11 mouse cellular contexts compared by ENCODE assay signal in the genomic region with DNA sequence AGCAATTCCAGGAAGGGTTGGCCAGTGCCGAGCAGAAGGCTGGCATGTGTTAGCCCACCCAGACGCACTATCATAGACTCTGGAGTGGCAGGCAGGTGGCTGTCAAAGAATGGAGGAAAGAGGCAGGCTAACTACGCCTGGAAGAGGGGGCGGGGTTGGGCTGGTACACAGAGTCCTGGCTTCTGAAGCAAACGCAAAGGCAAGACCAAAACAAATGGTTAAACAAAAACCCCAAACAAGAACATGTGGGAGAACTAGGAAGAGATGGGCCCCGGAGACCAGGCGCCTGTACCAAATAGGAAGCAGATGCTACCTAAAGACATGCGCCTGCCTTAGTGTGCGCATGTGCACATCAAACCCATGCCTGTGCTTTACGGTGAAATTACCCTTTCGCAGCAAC. TPM values are rescaled to one million over a fixed set of nuclear protein-coding genes. Genes with fewer than 3 reads are reported as not detected.
DNase-seq lines count a peak whose midpoint lies in the region; ATAC-seq and TF ChIP-seq lines count a peak whose summit lies in the region.
"Had no signal": no experiment of that assay in that cellular context is flagged by ENCODE, and none has a peak within 500 bp of the region (broad histone marks: within the 10 kb centered on the region; RNA-seq: fewer than 3 reads in every experiment).

No protein-coding gene starts in this region.

- ATAC-seq in heart, embryonic 16.5 days (replicated peaks; ENCODE audit: extremely low read depth, insufficient read depth, low FRiP score) = no peak
- peak; percentile 84 for ATAC-seq in forebrain, embryonic 16.5 days
- 0 out of 2 replicates have a peak, but pooled peaks have one; percentile 11 for ATAC-seq in megakaryocyte progenitor cell, adult 5-6 weeks (replicated peaks; ENCODE audit: poor library complexity)

- 74% methylated on average over 11 of the region's 11 CpGs for WGBS in heart, embryonic 16.5 days
- 74% methylated on average over 11 of the region's 11 CpGs for WGBS in heart, adult 2 months
- WGBS in embryonic facial prominence, embryonic 10.5 days = 36% methylated on average over 11 of the region's 11 CpGs
- 40% methylated on average over 11 of the region's 11 CpGs for WGBS in forebrain, embryonic 16.5 days

- no peak for TF ChIP-seq EP300 in heart, adult 2 months (IDR thresholded peaks at IDR 0.05; ENCODE audit: insufficient read depth, low read depth, low read length)

- H3K4me3 ChIP-seq in heart, embryonic 16.5 days (ENCODE audit: low read length) = no peak overlapping the region
- no peak overlapping the region for H3K4me3 ChIP-seq in heart, adult 2 months
- H3K4me3 ChIP-seq in embryonic facial prominence, embryonic 10.5 days = peak overlapping the region; percentile 64
- H3K4me3 ChIP-seq in forebrain, embryonic 16.5 days (replicated peaks; ENCODE audit: low read length) = peak overlapping the region; percentile 25

- no peaks in the 10 kb centered on the region for H3K27me3 ChIP-seq in heart, embryonic 16.5 days (ENCODE audit: control insufficient read depth, insufficient read depth, low read length)
- no peaks in the 10 kb centered on the region for H3K27me3 ChIP-seq in heart, adult 2 months (ENCODE audit: control insufficient read depth, insufficient read depth, low read length)
- H3K27me3 ChIP-seq in embryonic facial prominence, embryonic 10.5 days (replicated peaks; ENCODE audit: low read depth, poor library complexity, severe bottlenecking) = no peaks in the 10 kb centered on the region
- H3K27me3 ChIP-seq in forebrain, embryonic 16.5 days (replicated peaks; ENCODE audit: control insufficient read depth, insufficient read depth, low read length) = no peaks in the 10 kb centered on the region

- peak overlapping the region; percentile 60; the same call in 1 of the 2 replicates for H3K4me2 ChIP-seq in heart, embryonic 16.5 days (ENCODE audit: low read depth, low read length)
- H3K4me2 ChIP-seq in forebrain, embryonic 16.5 days (ENCODE audit: low read length) = peak overlapping the region; percentile 66

- H3K79me2 ChIP-seq in heart, adult 2 months (replicated peaks; ENCODE audit: control insufficient read depth, insufficient read depth, low read length) = no peaks in the 10 kb centered on the region

- TF ChIP-seq POLR2A in heart, adult 2 months (IDR thresholded peaks at IDR 0.05; ENCODE audit: insufficient read depth, low read depth, low read length) = no peak

- no peak for TF ChIP-seq CTCF in heart, adult 2 months (IDR thresholded peaks at IDR 0.05)

- no peaks in the 10 kb centered on the region for H3K36me3 ChIP-seq in heart, embryonic 16.5 days (ENCODE audit: control insufficient read depth, insufficient read depth)
- 0 out of 2 replicates have a peak, but pooled peaks cover 2% of the 10 kb centered on the region for H3K36me3 ChIP-seq in heart, adult 2 months (ENCODE audit: control insufficient read depth, insufficient read depth, low read length)
- H3K36me3 ChIP-seq in embryonic facial prominence, embryonic 10.5 days (replicated peaks) = no peaks in the 10 kb centered on the region
- no peaks in the 10 kb centered on the region for H3K36me3 ChIP-seq in forebrain, embryonic 16.5 days (ENCODE audit: control insufficient read depth, insufficient read depth)

- no peak for DNase-seq in heart, adult 2 months
- DNase-seq in embryonic facial prominence, embryonic 10.5 days (ENCODE audit: low spot score) = peak; percentile 65
- no peak for DNase-seq in ovary, postnatal 14 days (ENCODE audit: low spot score)
- DNase-seq in adrenal gland, postnatal 36 days = no peak
- no peak for DNase-seq in T-cell, adult 2 months (ENCODE audit: low spot score)
- DNase-seq: cerebellum, adult 8-10 months; kidney, postnatal 14 days had no signal

- H3K9me3 ChIP-seq in heart, embryonic 16.5 days (replicated peaks; ENCODE audit: control insufficient read depth, low read length) = no peaks in the 10 kb centered on the region
- no peaks in the 10 kb centered on the region for H3K9me3 ChIP-seq in embryonic facial prominence, embryonic 10.5 days
- H3K9me3 ChIP-seq in forebrain, embryonic 16.5 days (ENCODE audit: control insufficient read depth, low read length) = no peaks in the 10 kb centered on the region

- peaks cover 12% of the 10 kb centered on the region for H3K4me1 ChIP-seq in heart, embryonic 16.5 days (ENCODE audit: control insufficient read depth, insufficient read depth, low read length)
- peaks cover 8% of the 10 kb centered on the region for H3K4me1 ChIP-seq in heart, adult 2 months (ENCODE audit: control insufficient read depth, insufficient read depth, low read length)
- peaks cover 34% of the 10 kb centered on the region for H3K4me1 ChIP-seq in embryonic facial prominence, embryonic 10.5 days
- H3K4me1 ChIP-seq in forebrain, embryonic 16.5 days (replicated peaks; ENCODE audit: control insufficient read depth, insufficient read depth, low read length) = peaks cover 26% of the 10 kb centered on the region

- H3K9ac ChIP-seq in heart, embryonic 16.5 days (ENCODE audit: low read length) = no peak overlapping the region
- no peak overlapping the region for H3K9ac ChIP-seq in heart, adult 2 months (ENCODE audit: low read depth, low read length)
- no peak overlapping the region; the same call in 1 of the 2 replicates for H3K9ac ChIP-seq in forebrain, embryonic 16.5 days (replicated peaks; ENCODE audit: low read depth, low read length)

- intact Hi-C loops in heart, adult 2 months (cut with DNase I) = no loop called here

- no peak overlapping the region for H3K27ac ChIP-seq in heart, embryonic 16.5 days (ENCODE audit: low read length)
- no peak overlapping the region; the same call in 1 of the 2 replicates for H3K27ac ChIP-seq in heart, adult 2 months
- H3K27ac ChIP-seq in embryonic facial prominence, embryonic 10.5 days (replicated peaks) = peak overlapping the region; percentile 85
- peak overlapping the region; percentile 47 for H3K27ac ChIP-seq in forebrain, embryonic 16.5 days (ENCODE audit: low read length)

RNA-seq across cellular contexts. Expression of gene Rftn2, which starts 2.5 kb away (rescaled TPM):
- polyA plus RNA-seq in heart, embryonic 16.5 days (2015; fragmentation: Nextera tagmentation; extraction: Ambion mirVana) = 10.3 and 11.2 TPM in 2 replicates
- 10 to 100 TPM; 12.1 to 12.8 TPM for total RNA-seq in heart, adult 2 months (2021)
- 2.7 and 6.4 TPM in 2 replicates for polyA plus RNA-seq in heart, adult 2 months (2012; rRNA removed)
- 10.6 and 13.6 TPM in 2 replicates for polyA plus RNA-seq in embryonic facial prominence, embryonic 10.5 days (2016; fragmentation: Nextera tagmentation; extraction: Ambion mirVana)
- polyA plus RNA-seq in forebrain, embryonic 16.5 days (2015; fragmentation: Nextera tagmentation; extraction: Ambion mirVana) = 10.4 and 15.1 TPM in 2 replicates
- total RNA-seq in megakaryocyte progenitor cell, adult 5-6 weeks (2015) = 0.71 and 0.86 TPM in 2 replicates
- total RNA-seq in megakaryocyte progenitor cell, adult 5-6 weeks (2017) = 1.3 and 2.5 TPM in 2 replicates
- total RNA-seq in adrenal gland, postnatal 36 days (2021) = 10 to 100 TPM; 18.2 to 21.9 TPM
- total RNA-seq: MEL had no signal

RNA-seq across cellular contexts. Expression of gene Mars2, which starts 12.9 kb away (rescaled TPM):
- polyA plus RNA-seq in heart, embryonic 16.5 days (2015; fragmentation: Nextera tagmentation; extraction: Ambion mirVana) = 3.8 and 4.0 TPM in 2 replicates
- 1 to 10 TPM; 5.0 to 5.3 TPM for total RNA-seq in heart, adult 2 months (2021)
- 2.0 and 3.6 TPM in 2 replicates for polyA plus RNA-seq in heart, adult 2 months (2012; rRNA removed)
- polyA plus RNA-seq in embryonic facial prominence, embryonic 10.5 days (2016; fragmentation: Nextera tagmentation; extraction: Ambion mirVana) = 3.2 and 3.4 TPM in 2 replicates
- polyA plus RNA-seq in forebrain, embryonic 16.5 days (2015; fragmentation: Nextera tagmentation; extraction: Ambion mirVana) = 5.3 and 5.6 TPM in 2 replicates
- total RNA-seq in megakaryocyte progenitor cell, adult 5-6 weeks (2015) = 6.8 and 8.2 TPM in 2 replicates
- 8.5 and 10.4 TPM in 2 replicates for total RNA-seq in megakaryocyte progenitor cell, adult 5-6 weeks (2017)
- 1 to 10 TPM; 6.9 to 8.9 TPM for total RNA-seq in adrenal gland, postnatal 36 days (2021)

Comparison
In these comparisons a context has a peak if more than half of its experiments do, and no peak if none do; other contexts are left out.
1. H3K27ac ChIP-seq: peak in embryonic facial prominence, embryonic 10.5 days (single experiment) and forebrain, embryonic 16.5 days (single experiment); none in heart, embryonic 16.5 days (single experiment) and heart, adult 2 months (single experiment).
2. H3K4me3 ChIP-seq: peak in embryonic facial prominence, embryonic 10.5 days (single experiment) and forebrain, embryonic 16.5 days (single experiment); none in heart, embryonic 16.5 days (single experiment) and heart, adult 2 months (single experiment).